Mouse (Mus musculus) forelimb bud, embryonic 11.5 days (tissue): ENCODE measurements around the gene A130010J15Rik.

Experiments used
- DNase-seq: peaks from one replicate; pipeline ENCODE4 v3.0.0-alpha.2; 2012; ENCODE audit warnings: low read depth, low spot score

The A130010J15Rik gene

DNA sequence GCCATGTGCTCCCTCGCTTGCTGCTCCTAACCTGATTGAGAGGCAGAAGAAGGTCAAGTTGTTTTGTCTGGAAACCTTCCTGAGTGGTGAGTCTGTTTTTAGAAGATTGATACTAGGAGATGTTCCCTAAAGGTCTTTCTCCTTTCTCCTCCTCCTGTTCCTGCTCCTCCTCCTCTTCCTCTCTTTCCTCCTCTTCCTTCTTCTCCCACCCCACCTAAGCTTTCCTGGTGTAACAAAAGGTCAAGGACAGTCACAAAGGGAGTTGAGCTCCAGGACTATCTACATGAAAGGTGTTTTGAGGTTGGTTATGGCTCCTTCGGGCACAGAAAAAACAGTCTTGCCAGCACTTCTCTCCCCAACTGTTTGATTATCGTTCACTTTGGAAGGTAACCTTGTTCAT is at the start of gene A130010J15Rik:
TSS of gene A130010J15Rik (plus strand) at position 301 of the 400 bp plus-strand sequence.
- no peak for DNase-seq

DNA sequence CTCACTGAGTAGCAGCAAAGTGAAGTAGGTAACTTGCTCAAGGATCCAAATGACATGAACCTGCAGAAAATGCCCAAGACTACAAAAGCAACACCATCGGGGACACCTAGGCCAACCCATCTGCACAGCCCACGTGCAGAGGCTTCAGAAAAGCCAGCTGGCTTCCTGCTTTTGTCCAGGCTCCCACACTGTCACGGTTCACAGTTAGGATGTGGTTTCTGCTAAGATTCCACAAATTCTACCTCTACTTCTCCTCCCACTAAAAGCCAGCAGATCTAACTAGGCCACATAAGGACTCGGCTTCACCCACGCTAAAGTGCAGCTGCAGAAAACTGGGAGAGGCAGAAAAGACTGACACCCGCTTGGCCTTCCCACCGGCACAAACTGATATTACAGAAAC is 45.1 kb upstream of the A130010J15Rik start:
- DNase-seq: no peak

DNA sequence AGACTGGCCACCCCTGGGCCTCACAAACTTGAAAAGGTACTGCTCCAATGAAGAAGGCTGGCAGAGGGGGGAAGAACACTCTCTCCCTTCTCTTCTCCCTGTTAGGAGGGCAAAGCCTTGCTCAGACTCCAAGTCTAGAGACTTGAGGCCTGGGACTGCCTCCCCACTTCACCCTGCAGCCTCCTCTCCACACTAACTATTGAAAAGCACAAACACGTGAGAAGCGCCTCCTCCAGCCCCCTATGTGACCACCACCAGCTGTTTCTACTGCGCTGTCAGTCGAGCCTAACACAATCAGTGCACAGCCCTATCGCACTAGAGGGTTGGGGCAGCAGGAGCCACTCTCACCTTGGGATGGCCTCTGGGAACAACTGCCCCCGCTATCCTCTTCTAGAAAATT is 44.6 kb upstream of the A130010J15Rik start:
- no peak for DNase-seq

DNA sequence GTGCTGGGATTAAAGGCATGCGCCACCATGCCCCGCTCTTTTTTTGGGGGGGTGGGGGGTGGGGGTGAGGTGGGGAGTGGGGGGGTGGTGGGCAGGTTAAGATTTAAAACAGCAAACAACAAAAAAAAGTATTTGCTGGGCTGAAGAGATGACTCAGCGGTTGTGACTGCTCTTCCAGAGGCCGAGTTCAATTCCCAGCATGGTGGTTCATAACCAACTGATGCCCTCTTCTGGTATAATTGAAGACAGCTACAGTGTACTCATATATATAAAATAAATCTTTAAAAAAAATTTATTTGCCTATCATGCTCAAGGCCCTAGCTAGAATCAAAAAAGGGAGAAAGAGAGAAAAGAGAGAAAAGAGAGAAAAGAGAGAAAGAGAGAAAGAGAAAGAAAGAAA is 42.0 kb upstream of the A130010J15Rik start:
- no peak for DNase-seq

DNA sequence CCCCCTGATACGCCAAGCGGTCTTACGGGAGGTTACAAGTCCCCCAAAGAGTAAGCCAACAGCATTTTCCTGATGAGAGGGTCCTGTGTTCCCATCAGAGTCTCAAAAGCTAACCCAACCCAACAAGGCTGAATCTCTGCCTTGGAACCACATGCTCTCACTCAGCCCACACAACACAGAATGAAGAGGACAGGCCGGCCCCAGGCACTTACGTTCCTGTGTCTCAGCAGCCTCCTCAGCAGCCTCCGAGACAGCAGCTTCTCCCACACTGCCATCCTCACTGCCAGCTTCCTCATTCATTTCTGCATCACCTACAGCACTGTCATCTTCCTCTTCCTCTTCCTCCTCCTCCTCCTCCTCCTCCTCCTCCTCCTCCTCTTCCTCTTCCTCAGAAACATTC is 39.8 kb upstream of the A130010J15Rik start:
- no peak for DNase-seq

DNA sequence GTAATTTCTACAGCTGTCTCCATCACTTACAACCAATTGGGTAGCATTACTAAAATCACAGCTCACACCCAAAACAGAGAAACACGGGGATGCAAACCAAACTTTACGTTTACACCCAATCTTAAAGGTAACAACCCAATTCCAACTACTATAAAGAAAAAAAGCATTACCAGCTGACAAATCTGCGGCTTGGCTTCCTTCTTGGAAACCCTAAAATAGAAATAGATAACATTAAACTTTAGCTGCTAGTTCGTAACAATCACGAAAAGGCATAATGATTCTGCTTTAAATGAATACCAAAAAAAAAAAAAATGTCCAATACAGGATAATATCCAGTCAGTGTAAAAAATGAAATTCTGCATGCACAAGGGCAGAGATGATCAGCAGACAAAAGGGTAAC is 38.5 kb upstream of the A130010J15Rik start:
- no peak for DNase-seq

DNA sequence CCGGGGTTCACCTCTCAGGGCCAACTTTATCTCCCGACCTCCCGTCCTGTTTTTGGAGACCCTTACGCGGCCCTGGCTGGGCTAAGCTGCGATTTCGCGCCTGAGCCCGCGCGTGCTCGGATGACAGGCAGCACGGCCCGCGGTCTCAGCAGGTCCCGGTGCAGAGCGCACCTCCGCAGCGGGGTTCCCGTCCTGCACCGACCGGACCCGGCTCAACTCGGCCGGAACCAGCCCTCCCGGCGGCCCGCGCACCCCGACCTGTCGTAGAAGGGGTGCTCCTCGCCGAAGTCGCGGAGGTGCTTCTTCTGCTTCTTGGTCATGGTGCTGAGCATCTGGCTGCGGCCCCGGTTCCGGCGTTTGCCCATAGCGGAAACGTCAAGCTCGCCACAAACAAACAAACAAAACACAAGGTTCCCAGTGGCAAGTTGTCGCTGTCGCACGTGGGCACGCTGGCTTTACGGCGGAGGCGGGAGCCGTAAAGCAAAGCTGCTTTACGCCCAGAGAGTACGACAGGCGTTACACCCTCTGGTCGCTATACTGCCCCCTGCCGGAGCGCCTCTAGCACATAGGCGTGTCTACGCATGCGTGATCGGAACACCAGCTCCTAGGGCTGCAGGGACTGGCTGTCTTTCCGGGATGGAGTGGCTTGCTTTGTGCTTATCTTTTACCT is 37.9 kb upstream of the A130010J15Rik start, which contains the start of gene Diexf:
TSS of gene Diexf (minus strand) at position 487 of the 670 bp plus-strand sequence.
- peak; percentile 99 for DNase-seq

DNA sequence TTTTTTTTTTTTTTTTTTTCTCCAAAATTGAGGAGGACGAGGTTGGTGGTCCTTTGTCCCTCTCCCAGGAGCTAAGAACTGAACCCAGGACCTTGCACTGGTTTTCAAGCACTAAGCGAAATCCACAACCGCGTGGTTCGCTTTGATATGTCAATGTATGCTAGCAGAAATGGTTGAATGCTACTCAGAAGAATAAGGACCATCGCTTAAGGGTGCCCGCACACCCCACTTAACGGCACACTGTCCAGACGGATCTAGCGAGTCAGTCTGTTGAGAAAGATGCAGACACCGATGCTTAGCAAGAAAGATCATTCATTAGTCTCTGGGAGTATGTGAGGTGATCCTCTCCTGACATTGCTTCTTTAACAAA is 37.4 kb upstream of the A130010J15Rik start:
- DNase-seq: no peak

DNA sequence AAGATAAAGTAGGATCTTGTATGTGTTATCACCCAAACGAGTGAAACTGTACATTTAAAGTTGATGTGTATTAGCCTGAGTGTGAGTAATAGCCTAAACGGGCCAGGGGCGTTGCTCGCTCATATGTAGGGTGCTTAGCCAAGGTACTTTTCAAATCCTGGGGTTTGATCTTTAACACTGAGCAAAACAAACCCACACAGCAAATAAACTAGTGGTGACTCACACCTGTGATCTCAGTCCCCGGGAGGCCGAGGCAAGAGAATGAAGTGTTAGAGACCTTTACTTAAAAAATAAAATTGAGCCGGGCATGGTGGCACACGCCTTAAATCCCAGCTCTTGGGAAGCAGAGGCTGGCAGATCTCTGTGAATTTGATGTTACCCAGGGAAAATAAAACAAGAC is 37.0 kb upstream of the A130010J15Rik start:
- DNase-seq: no peak

DNA sequence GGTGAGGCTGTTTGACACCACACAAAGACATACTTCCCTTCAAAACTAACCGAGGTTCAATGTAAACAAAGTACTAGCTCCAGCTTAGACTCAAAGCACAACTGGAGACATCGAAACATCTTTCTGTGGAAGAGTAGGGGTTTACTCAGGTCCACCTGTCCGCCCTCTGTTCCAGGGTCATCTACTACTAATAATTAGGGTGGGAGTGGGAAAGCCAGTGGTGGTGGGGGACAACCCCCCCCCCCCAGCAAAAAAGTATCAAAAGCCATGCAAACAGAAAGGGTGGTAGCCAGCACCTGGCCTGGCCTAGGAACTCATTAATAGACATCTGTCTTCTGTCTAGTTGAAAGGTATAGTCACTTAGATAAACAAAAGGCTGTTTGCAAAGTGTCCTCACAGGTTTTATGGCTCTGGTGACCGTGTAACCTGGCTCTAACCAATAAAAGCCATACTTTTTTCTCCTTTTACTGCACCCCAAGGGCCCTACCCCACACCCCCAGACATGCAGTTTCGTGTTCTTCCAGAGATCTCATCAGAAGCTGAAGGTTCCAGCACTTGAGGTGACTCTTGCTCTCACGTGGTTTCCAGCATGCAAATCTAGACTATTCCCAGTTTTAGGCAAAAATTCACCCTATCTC is 36.4 kb upstream of the A130010J15Rik start:
- DNase-seq: no peak

DNA sequence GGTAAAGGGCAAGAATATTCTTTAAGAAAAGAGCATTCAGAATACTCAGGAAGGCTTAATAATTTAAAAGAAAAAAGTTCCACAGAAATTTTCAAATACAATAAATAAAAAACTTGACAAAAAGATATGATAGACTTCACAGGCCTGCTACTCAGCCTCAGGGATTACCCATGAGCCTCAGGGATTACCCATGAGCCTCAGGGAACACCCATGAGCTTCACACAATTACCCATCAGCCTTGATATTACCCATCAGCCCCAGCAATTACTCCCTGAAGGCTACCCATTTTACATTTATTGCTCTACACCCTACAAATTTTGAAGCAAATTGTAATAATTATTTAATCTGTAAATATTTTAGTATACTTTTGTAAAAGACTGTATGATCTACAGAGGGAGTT is 35.5 kb upstream of the A130010J15Rik start:
- DNase-seq: no peak

DNA sequence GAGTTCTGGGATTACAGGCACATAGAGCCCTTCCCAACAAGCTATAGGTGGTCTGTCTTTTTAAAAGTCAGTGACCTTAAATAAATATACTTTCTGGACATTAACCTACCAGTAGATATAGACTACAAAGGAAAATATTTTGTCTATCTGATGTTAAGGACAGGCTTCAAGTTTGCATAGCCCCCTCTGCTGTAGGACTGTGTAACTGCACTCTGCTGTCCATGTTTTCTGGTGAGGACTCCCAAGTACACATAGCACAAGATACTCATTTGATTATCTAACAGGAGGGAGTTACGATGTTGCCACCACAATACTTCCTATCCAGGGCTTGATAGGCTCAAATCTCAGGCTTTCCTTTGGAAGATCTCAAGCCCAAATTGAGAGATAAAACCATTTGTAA is 34.1 kb upstream of the A130010J15Rik start:
- DNase-seq: no peak

DNA sequence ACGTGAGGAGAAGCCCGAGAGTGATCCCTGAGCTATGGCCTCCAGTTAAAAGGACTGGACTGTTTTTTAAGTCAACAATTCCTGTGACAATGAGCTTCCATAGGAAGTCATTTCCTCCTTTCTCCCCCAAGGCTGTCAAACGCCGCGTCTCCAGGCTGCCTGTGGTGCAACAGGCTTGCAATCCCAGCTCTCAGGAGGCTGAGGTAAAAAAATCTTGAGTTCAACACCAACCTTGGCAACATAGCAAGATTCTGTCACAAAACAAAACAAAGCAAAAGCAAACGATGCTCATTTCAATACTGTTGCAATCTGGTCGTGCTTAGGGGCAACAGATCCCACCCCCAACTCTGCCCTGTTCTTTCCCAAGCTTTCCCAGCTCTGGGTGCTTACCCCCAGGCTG is 29.8 kb upstream of the A130010J15Rik start:
- DNase-seq: no peak

DNA sequence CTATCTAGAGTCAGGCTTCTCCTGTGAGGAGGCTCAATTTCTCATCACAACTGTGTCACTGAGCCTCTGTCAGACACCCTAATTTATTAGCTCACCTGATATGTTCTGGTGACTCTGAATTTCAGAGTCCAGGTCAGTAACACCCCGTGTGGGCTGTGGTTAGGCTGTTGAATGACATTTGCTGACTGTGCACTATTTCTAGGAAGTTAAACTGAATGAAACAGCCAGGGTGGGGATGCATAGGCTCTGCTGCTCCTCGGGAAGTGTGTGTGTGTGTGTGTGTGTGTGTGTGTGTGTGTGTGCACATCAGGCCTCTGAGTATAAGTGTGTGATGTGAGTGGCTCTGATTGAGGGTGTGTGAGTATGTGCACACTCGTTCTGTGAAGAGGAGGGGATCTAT is 29.2 kb upstream of the A130010J15Rik start:
- no peak for DNase-seq

DNA sequence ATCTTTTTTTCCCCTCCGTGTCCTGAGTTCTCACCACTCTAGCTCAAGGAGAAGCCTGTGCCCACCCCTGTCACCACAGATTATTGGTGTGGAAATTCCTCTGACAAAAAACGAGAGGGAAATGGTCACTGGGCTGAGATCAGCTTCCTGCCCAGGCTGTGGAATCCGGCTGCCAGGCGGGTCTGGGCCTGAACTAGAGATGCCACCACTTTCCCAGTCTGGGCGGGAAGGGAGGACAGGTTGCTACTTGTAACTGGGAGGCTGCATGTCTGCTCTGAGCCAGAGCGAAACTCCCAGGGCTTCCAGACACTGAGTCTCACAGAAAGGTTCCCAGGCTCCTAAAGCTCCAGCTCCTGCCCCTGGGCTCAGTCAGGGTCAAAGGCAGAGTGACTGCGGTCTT is 26.7 kb upstream of the A130010J15Rik start:
- DNase-seq: peak; percentile 46

DNA sequence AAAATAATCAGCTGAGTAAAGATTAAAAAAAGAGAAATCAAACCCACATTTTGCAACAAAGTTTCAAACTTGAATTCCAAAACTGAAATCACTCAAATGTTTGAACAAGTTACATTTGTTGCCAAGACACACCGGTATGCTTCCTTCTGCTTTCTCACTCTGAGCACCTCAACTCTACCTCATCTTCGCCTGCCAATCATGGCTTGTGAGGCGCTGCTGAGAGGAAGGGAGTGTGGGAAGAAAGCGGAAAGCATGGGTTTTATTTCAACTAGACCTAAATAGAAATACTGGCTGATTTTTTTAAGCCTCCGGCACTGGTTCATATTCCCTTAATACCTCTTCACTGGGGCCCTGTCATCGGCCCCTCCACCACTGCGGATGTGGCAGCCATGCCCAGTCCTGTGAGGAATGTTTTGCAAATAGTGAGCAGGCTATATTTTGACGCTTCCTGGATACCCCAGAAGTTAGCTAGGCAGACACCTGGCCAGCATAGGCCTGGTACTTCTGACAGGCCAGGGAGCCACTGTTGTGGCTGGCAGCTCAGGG is 25.3 kb upstream of the A130010J15Rik start:
- no peak for DNase-seq

DNA sequence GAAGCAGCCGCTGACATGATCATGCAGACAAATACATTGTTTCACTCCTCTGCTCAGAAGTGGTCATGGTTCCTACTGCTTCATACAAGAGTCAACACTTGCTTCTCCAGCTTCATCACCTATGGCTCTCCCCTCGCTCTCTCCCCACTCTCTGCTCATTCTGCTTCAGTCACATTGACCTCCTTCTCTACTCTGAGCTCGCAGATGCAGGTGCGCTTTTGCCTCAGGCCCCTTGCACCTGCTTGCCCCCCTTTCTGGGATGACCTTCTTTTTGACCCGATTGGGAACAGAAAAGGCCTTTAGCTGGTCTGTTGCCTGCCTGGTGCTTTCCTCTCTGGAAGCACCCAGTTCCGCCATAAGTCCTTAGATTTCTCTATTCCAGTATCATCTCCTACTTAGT is 23.3 kb upstream of the A130010J15Rik start:
- no peak for DNase-seq

DNA sequence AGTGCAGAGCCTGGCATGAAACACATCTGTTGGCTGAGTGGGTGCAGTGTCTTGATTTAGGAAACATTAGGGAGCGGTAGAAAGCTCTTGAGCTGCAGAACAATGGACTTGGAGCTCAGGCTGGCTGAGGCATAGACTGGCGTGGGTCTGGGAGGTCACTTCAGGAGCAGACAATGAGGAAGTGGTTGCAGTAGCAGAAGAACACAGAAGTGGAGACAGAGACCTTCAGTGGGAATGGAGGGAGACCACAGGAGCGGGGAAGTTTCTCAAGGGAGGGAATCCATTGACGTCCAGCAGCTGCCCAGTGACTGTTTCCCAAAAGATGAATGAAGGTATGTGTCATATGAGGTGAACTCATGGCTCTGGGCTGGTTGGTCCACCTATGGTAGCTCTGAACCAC is 22.7 kb upstream of the A130010J15Rik start:
- DNase-seq: no peak

DNA sequence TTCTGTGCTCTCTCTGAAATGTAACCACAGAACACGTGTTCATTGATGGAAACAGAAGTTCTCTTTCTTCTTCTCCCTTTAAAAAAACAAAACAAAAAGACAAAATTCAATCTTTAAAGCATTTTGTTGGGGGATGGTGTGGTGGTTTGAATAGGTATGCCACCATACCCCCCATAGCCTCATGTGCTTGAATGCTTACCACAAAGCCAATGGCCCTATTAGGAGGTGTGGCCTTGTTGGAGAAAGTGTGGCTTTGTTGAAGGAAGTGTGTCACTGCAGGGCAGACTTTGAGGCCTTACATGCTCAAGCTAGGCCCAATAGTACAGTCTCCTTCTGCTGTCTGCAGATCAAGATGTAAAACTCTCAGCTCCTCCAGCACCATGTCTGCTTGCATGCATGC is 21.4 kb upstream of the A130010J15Rik start:
- no peak for DNase-seq

DNA sequence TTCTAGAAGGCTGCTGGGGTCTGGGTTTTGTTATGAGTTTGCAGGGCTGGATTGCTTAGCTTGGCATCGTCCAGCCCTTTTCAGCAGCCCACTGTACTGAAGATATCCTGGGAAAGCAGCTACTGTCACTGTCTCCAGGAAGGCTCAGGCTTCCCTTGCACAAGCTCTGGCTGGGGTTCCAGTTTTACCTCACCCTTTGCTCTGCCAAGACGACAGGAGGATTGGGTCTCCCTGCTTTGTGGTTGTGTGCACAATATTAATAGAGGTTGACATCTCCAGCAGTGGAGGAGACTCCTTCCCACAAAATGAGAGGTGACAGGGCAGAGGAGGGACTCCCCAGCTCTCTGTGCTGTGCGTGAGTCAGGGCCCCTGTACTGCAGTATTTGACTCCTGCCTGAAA is 18.6 kb upstream of the A130010J15Rik start:
- DNase-seq: no peak

DNA sequence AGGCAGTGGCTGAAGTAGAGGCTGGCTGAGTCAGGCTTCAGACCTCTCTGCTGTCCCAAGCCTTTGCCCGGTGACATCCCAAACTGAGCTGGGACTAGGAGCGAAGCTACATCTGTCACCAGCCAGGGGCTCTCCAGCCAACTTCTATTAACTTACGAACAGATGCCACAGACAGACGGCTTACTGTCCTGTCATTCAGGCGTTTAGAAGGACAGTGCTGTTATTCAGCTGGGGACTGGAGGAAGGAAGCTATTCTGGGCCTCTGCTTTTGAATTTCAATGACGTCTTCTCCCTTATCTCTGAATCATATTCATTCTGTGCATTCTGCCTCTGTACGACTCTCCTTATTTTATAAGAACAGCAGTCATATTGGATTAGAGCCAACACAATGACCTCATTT is 16.7 kb upstream of the A130010J15Rik start:
- DNase-seq: no peak

DNA sequence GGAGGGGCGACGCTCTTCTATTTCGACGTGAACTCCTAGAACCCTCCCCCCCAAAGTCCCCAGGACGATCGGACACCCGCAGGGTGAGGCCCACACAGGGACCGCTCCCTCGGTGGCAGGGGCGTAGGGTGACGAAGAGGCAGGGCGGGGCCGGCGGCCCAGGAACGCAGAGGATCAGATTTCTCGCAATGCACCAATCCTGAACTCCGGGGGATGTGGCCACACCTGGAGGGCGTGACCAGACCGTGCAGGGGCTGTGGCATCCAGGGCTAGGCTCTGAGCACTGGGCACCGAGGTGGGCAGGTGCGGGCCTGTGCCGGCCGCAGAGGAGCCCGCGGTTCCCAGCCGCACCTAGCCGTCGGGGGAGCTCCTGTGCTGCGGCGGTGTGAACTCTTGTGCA is 15.0 kb upstream of the A130010J15Rik start, which contains the start of gene Irf6:
TSS of gene Irf6 (plus strand) at position 240 of the 400 bp plus-strand sequence.
- DNase-seq: peak; percentile 63

DNA sequence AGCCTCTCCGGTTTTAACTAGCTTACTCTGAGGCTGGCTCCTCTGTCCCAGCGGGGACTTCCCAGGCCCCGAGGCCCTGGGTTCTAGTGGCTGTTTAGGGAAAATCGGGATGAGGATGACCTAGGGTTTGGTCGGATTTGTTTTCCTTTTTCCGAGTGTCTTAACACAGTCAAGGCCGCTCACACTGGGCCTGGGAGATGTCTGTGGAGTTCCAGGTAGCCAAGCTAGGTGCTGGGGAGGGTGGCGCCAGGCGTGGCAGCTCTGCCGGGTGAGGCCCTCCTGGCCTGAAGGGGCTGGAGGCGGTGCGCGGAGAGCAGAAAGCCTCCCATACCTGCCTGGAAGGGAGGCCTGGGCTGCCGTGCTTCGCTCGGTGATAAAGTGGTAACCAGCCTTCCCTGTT is 14.3 kb upstream of the A130010J15Rik start:
- no peak for DNase-seq
